Mouse (Mus musculus) heart, postnatal 4 days (tissue): ENCODE measurements at regions not wholly inside any gene's neighbourhood (a gene's known extent, or its start where the extent isn't known, plus 50 kb on each side); places are given as distances from the start of the nearest gene placed in this dataset.
A peak's percentile ranks its signal among the peaks of the same experiment; 100 is the strongest.
"Not testable (repeated sequence)": the region's sequence is repeated elsewhere in the genome, so short reads cannot be mapped to it uniquely, and the experiment has no call there.

Experiments used
- DNase-seq: peaks from one replicate; pipeline ENCODE4 v3.0.0; 2021

DNA sequence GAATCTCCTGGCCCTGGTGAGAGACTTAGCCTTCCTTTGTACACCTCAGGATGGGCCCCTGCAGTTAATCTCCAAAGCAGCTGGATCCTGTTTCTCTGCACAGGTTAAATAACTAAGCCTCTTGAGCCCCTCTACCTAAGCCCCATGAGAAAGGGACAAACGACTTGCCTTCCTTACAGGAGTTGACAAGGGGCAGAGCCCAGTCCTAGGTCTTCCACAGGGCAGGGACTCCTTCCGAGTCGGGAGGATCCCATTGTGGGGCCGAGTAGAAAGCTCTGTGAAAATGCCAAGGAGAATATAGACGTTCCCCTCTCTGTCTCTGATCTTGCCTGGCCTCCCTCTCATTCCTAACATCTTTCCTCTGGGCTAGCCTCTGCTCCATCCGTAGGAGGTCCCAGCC is 118.7 kb upstream of the Cpsf6 start:
- no peak for DNase-seq

DNA sequence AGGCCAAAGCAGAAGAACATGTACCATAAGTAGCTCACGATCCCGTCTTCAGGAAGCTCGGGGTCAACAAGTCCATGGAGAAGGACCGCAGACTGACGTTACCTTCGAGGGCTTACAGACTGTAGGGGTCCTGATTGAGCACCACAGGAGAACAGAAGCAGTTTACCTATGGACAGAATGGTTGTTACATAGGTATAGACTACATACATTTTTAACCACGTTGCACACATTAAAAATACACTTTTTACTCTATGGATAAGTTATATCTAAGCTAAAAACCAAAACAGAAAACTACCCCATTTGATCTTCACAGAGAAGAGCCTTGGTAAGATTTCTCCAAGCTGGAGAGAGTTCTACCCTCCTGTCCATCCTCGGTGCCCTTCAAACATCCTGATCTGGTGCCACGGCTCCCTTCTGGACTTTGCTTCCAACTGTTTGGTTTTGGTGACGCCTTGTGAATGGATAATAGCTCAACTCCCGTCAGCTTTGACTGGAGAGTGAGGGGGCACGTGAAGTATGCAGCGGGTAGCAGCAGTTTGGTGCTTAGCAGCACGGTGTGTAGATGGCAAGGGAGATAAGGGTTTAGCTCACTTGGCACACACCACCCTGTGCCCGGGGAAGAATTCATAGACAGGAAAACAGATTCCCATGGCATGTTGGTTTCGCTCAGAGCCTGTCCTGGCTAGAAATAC is 117.9 kb upstream of the Cpsf6 start:
- no peak for DNase-seq

DNA sequence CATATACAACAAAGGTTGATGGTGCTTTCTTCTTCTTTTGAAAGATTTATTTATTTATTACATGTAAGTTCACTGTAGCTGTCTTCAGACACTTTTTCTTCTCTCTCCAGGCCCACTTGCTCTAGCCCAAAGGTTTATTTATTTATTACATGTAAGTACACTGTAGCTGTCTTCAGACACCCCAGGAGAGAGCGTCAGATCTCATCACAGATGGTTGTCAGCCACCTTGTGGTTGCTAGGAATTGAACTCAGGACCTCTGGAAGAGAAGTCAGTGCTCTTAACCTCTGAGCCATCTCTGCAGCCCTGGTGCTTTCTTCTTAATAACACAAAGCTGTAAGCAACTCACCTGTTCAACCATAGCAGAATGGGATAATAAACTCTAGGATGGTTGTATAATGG is 117.3 kb upstream of the Cpsf6 start:
- not testable (repeated sequence) for DNase-seq

DNA sequence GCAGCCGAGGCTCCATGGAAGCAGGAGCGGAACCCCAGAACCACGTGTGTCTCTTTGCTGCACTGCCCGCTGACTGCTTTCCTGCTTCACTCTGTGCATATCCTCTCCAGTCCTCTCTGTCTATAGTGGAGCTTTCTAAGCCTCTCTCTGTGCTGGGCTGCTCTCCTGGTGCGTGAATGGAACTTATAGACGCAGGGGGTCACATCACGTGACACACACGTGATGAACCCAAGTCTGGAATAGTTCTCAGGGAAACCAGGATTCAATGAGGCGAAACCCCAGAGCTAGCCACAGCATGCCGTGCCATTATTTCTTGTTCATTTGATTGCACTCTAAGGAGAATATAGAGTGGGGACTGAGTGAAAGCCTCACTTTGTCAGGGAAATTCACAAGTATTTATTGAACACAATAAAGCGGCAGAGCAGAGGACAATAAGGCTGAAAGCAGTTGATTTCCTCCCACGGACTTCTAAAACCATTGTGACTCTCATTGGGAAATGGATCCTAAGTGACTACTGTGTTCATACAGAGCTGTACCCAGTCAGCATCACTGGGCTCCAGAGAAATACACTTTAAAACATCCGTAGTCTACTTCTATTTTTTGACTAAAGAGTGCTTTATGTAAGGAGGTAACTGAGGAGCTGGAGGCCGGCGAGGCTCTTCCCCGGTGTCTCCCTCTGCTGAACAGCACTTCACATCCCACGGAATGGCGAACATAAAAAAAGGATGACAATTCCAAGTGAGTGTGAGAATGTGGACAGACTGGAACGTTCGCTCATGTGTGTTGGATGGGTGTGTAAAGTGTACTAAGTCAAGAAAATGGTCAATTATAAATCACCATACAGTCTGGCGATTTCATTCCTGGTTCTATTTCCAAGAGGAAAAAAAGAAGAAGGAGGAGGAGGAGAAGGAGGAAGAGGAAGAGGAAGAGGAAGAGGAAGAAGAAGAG is 116.5 kb upstream of the Cpsf6 start:
- DNase-seq = no peak

DNA sequence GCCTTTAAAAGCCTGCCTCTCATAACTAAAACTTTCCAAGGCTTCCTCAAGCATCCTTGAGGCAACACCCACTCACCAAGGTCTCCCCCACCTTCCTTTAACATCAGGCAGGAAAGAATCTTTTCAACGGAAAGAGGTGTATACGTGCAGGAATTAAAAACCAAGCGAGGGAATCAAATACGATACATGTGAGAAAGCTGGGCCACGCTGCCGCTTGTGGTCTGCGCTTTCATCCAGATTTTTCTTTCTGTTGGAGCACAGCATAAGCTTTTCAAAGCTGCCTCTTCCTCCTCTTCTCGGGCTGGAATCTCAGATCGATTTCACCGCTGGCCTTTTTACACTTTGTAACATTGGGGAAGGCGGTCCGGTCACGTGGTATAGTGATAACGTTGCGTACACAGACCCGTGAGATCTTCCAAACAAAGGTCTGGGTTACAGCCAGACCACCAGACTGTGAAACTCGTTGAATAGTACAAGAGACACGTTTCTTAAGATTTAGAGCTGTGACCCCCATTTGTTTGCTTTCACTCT is 114.4 kb upstream of the Cpsf6 start:
- DNase-seq = peak; percentile 9

DNA sequence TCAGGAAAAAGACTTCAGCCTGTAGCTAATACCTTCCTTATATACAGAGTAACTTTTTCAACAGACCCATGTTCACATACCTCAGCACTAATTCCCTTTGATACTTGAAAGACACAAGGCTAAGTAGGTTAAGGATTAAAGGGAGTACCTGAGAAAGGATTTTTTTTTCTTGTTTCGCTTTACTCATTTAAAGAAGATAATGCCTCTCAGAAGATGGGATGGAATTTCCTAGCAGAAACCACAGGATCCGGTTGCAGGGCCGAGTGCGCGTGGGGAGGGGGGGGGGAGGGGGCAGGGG is 114.0 kb upstream of the Cpsf6 start:
- DNase-seq = no peak

DNA sequence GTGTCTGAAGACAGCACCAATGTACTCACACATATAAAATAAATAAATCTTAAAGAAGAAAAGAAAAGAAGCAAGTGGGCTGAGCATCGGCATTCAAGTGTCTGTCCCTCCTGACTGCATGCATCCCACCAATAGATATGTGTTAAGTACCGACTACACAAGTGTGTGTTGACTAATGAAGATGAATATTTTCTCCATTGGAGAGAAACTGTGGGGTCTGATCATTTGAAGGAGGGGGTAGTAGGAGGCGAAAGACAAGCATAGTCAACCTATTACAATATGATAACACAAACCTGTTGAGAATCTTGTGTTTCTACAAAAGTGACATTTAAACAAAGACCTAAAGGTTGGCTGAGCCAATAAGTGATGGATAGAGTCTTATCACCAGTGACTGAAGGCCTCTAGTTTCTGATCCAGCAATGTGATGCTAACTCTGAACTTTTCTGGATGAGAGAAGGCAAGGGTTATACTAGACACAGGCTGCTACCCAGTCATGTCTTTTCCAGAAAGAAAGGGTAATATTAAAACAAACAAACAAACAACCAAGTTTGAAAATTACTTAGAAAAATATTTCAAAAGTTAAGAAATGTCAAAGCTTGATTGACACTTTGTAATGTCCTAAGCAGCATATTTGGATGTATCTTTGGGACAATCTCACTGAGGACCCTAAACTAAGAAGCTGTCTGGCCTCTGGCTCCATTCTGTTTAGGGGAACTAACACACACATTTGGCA is 113.4 kb upstream of the Cpsf6 start:
- DNase-seq = no peak

DNA sequence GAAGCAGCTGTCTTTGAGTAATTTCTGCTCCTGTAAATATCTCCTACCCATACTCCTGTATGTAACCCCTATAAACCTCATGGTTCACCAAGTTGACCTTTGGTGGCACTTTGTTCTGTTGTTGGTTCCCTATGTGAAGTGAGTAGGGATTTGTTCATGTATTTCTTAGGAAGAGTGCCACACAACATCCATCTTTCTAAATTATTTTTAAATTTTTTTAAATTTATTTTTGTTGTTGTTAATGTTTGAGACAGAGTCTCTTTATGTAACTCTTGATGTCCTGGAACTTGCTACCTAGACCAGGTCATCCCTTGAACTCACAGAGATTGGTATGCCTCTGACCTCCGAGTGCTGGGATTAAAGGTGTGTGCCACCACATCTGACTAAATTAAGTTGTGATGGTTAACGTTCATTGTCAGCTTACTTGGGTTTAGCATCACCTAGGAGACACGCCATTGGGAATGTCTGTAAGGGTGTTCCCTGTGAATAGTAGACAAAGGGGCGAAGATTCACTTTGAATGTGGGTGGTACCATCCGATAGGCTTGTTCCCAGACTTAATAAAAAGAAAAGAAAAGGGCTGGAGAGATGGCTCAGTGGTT is 112.7 kb upstream of the Cpsf6 start:
- DNase-seq = no peak

DNA sequence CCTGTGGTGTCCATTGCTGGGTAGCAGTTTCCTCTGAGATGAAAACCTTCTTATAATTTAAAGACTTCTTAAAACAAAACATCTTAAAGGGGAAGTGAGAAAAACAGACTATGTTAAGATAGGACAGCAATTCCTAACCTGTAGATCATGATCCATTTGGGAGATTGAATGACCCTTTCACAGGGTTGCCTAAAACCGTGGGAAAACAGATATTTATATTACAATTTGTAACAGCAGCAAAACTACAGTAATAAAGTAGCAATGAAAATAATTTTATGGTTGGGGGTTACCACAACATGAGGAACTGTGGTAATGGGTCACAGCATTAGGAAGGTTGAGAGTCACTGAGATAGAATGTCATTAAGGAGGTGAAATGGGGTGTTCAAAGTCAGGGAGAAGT is 111.9 kb upstream of the Cpsf6 start:
- no peak for DNase-seq

DNA sequence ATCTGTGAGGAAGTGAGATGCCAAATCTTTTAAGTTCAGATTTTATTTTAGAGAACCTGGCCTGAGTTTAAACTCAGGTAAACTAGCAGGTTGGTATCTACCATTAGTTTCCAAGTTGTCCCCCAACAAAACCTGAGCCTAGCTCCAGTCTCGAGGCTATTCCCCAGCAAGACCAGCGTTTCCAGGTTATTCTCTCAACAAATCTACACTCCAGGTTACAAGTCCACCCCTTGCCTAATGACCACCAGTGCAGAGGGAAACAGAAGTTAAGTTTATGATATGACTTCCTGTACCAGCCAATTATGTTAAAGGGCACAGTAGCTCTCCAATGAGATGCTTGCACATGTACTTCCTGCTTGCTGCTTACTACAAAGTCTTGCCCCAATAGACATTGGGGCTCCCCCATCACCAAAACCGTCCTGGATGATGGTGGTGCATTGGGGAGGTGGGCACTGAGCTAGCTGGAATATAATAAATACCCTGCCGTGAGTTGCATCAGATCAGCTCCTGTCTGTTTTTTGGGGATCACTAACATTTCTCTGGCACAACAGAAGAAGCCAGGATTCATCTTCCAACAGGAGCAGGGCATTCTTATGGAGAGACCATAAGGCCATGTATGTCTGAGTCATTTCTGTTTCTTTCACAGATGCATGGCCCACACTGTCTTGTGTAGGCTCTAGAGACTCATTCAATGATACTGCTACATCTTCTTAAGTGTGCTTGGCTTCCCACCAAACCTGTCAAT is 111.2 kb upstream of the Cpsf6 start:
- no peak for DNase-seq

DNA sequence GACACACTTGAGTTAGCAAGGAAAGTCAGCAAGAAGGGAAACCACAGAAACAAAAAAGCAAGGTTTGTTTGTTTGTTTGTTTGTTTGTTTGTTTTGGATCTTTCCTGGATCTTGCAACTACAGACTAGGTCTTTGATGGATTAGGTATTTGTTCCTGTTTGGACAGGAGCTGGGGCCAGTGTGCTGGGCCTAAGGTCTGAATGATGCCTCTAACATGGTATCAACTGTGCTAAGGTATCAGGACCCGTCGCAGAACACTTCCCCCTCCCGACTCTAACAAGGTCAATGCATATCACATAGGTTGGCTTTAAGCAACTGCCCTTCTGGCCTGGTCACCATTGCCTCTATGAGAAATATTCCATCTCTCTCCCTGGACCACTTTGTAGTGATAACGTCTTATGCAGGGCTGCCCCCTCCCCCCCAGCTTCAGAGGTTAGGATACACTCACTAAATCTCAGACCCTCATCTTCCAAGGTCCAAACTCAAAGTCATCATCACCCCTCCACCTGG is 103.3 kb upstream of the Cpsf6 start:
- DNase-seq = no peak

DNA sequence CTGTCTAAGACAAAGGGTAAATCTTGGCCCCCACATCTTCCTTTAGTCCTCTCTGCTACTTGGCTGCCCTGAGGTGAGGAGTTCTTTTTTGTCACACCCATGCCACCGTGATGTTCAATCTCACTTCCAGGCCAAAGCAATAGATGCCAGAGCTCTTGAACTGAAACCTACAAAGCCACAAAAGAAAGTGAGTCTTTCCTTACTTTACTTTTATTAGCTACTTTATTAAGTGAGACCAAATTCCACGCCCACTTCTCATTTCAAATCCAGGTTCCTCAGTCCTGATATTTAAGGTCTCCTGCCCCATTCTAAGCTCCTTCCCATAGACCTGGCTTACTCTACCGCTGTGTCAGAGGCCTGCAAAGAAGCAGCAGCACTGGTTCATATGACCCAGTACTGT is 102.5 kb upstream of the Cpsf6 start:
- no peak for DNase-seq

DNA sequence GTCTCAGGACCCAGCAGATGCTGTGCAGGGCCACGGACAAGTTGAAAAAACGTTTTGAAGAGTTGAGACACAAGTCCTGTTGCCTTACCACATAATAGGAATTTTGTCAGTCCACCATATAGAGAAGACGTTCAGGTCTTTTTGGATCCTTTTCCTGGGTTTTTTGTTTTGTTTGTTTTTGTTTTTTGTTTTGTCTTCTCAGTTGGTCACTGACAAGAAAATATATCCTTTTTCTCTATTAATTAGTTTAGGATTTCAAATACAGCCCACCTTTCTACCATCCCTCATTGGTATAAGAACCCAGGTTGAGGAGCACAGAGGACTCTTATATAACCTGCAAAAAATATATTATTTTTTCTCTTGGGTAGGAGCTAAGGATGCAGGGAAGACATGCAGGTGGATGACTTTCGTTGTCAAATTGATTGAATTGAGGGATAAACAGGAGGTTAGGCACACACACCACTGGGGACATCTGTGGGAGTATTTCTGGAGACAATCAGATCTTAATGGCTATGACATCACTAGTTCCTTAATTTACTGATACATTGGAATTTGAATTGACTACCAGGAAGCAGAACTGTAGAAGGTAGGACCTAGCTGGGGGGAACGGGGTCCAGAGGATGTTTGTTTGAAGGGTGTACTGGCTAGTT is 101.7 kb upstream of the Cpsf6 start:
- no peak for DNase-seq

DNA sequence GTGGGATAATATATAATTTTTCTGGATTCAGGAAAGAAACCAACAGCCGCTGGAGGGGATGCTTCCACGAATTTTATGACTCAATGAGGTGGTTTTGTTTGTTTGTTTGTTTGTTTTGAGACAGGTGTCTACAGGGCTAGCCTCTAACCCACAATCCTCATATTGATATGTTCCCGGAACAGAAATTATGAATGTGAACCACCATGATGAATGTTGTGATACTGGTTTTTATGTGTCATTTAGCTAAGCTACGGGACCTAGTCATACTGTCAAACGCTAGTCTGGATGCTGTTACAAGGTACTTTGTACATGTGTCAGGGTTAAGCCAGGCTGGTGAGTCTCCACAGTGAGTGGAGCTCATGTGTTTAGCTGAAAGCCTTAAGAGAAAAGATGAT is 100.6 kb upstream of the Cpsf6 start:
- no peak for DNase-seq

DNA sequence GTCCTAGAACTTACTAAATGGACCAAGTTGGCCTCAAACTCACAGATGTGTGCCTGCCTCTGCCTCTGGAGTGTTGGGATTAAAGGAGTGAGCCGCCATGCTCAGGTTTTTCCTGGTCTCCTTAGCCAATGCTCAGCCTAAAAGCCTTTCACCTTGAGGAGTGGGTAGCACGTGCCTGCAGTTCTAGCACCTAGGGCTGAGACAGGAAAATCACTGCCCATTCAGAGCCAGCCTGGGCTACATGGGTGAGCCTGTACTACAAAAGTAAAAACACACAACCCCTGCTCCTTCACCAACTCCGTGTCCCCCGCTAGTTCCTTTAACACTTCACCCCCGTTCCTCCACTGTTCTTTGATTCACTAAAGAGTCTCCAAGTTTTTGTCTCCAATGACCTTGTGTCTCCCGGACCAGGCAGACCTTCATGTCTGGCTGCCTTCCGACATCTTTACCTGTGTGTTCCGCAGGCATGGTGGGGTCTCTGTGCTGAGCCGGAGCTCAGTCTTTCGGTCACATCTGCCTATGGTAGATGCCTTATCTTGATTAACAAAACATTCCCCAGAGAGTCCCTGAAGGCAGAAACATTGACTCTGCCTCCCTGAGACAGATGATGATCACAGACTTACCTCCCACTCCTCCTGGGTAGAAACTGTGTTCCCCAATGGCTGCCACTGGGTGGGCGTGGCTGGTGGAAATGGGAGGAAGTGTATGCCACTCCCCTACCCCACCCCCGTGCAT is 100.1 kb upstream of the Cpsf6 start:
- DNase-seq = no peak

DNA sequence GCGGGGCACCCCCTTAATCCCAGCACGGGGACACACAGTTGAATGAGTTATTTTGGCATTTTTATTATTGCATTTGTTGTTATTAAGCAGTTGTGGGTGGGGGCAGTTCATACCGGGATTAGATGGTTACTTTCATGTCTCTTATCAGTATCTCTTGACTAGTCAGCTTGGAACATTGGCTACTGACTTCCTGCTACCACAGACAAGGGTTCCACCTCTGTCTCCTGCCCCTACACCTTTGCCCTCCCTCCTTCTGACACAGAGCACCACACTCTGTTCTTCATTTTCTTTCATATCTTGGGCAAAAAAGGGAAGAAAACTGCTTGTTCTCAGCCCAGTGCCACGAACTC is 99.1 kb upstream of the Cpsf6 start:
- no peak for DNase-seq

DNA sequence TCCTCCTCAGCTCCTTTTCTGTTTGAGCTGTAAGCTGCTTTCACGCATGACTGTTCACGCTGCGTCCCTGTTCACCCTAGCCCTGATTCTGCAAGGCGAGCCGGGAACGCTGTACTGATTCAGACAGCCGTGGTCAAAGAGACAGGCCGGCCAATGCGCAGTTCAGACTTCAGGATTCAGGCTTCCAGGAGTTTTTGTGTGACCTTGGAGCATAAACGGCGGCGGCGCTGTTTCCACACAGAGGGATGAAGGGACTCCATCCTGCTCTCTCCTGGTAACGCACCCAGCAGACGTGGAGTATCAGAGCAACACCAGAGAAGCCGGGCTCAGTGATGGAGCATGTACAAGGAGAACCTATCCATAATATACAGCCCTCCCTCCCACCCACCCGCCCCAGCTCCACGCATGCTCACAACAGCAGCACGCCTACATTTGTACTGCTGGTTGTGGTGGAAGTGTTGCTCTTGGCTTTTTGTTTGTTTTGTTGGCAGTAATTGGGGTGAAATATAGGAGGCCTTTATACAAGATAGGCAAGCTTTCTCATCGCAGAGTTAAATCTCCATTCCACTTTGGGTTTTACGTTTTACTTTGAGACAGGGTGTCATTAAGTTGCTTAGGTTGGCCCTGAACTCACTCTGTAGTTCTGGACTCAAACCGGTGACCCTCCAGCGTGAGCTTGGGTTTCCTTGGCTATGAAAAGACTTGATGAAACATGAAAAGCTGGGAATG is 98.6 kb upstream of the Cpsf6 start:
- no peak for DNase-seq

DNA sequence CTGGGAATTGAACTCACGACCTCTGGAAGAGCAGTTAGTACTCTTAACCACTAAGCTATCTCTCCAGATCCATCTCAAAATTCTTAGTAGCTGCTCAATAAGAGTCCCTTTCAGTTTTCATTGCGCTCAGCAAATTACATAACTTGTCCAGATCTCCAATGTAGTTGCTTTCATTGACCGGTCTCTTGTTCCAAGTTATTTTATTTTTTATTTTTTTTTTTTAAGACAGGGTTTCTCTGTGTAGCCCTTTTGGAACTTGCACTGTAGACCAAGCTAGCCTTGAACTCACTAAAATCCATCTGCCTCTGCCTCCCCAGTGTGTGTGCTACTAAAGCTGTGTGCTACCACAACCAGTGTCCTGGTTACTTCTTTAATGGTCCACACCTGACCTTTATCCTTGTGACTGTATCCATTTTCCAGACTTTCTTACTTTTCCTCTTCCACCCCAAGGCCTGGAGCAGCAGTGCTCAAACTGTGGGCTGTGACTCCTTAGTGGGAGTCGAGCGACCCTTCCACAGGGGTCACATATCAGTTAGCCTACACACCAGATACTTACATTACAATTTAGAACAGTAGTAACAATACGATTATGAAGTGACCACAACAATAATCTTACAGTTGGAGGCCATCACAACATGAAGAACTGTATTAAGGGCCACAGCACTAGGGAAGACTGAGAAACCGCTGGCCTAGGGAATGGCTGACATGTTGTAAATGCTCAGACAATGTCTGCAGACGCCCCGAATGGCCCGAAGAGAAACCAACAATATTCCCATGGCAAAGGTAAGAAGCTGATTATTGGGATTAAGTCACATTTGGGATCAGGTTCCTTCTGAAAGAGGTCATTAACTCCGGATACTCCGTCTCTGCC is 97.8 kb upstream of the Cpsf6 start:
- DNase-seq = no peak
